Mouse (Mus musculus): ENCODE measurements around the gene Cd38.
A peak's percentile ranks its signal among the peaks of the same experiment; 100 is the strongest.

Cd38 gene

GRCm38 (mm10) chr5:43868253-43868652 is at the start of gene Cd38:
Gene Cd38 (plus strand): TSS chr5:43868553.
- no peak for ATAC-seq (ENCODE audit: low TSS enrichment)

- ATAC-seq (ENCODE audit: low TSS enrichment), result no peak
Observed at GRCm38 (mm10) chr5:43818695-43819094, 49.7 kb upstream of the Cd38 start, which contains the start of gene Bst1. Gene Bst1 (plus strand): TSS chr5:43818885.

- ATAC-seq (ENCODE audit: low TSS enrichment), result no peak
Observed at GRCm38 (mm10) chr5:43820785-43821184, 47.6 kb upstream of the Cd38 start.

GRCm38 (mm10) chr5:43821538-43821937 is 46.8 kb upstream of the Cd38 start, which contains the start of gene Fbxl5:
Gene Fbxl5 (minus strand): TSS chr5:43821638.
- ATAC-seq (ENCODE audit: low TSS enrichment), result no peak

GRCm38 (mm10) chr5:43822199-43822598 is 46.2 kb upstream of the Cd38 start:
- no peak for ATAC-seq (ENCODE audit: low TSS enrichment)

GRCm38 (mm10) chr5:43822824-43823223 is 45.5 kb upstream of the Cd38 start:
- ATAC-seq (ENCODE audit: low TSS enrichment), result no peak

- ATAC-seq (ENCODE audit: low TSS enrichment), result no peak
Observed at GRCm38 (mm10) chr5:43824580-43824979, 43.8 kb upstream of the Cd38 start.

- no peak for ATAC-seq (ENCODE audit: low TSS enrichment)
Observed at GRCm38 (mm10) chr5:43826883-43827282, 41.5 kb upstream of the Cd38 start.

- ATAC-seq (ENCODE audit: low TSS enrichment), result no peak
Observed at GRCm38 (mm10) chr5:43827366-43827765, 41.0 kb upstream of the Cd38 start.

GRCm38 (mm10) chr5:43836590-43836989 is 31.8 kb upstream of the Cd38 start:
- peak; percentile 73 for ATAC-seq (ENCODE audit: low TSS enrichment)

- peak; percentile 80 for ATAC-seq (ENCODE audit: low TSS enrichment)
Observed at GRCm38 (mm10) chr5:43837372-43837771, 31.0 kb upstream of the Cd38 start.

GRCm38 (mm10) chr5:43841144-43842010 is 27.0 kb upstream of the Cd38 start:
- ATAC-seq (ENCODE audit: low TSS enrichment), result peak; percentile 69

- ATAC-seq (ENCODE audit: low TSS enrichment), result peak; percentile 31
Observed at GRCm38 (mm10) chr5:43842011-43842285, 26.4 kb upstream of the Cd38 start.

GRCm38 (mm10) chr5:43842576-43843155 is 25.7 kb upstream of the Cd38 start:
- ATAC-seq (ENCODE audit: low TSS enrichment), result peak; percentile 7; the same call in 1 of the 2 replicates

GRCm38 (mm10) chr5:43845083-43845482 is 23.3 kb upstream of the Cd38 start:
- no peak for ATAC-seq (ENCODE audit: low TSS enrichment)

- ATAC-seq (ENCODE audit: low TSS enrichment), result no peak
Observed at GRCm38 (mm10) chr5:43845646-43846045, 22.7 kb upstream of the Cd38 start.

GRCm38 (mm10) chr5:43846227-43846626 is 22.1 kb upstream of the Cd38 start:
- no peak for ATAC-seq (ENCODE audit: low TSS enrichment)

- ATAC-seq (ENCODE audit: low TSS enrichment), result no peak
Observed at GRCm38 (mm10) chr5:43847555-43847954, 20.8 kb upstream of the Cd38 start.

- ATAC-seq (ENCODE audit: low TSS enrichment), result no peak
Observed at GRCm38 (mm10) chr5:43848275-43848674, 20.1 kb upstream of the Cd38 start.

GRCm38 (mm10) chr5:43853096-43853867 is 15.1 kb upstream of the Cd38 start:
- ATAC-seq (ENCODE audit: low TSS enrichment), result no peak

GRCm38 (mm10) chr5:43853868-43854488 is 14.4 kb upstream of the Cd38 start:
- no peak for ATAC-seq (ENCODE audit: low TSS enrichment)

- ATAC-seq (ENCODE audit: low TSS enrichment), result no peak
Observed at GRCm38 (mm10) chr5:43855769-43856168, 12.6 kb upstream of the Cd38 start.

Data from frontal cortex, adult (tissue).